Mouse (Mus musculus) embryonic facial prominence, embryonic 12.5 days (tissue): ENCODE measurements around the gene Rps6ka4. TPM values are rescaled to one million over a fixed set of nuclear protein-coding genes. Genes with fewer than 3 reads are reported as not detected.
A peak's percentile ranks its signal among the peaks of the same experiment; 100 is the strongest.

Experiments
- ATAC-seq: fragments of 200-750 bp; cut with Nextera tagmentation; 2 replicates; pipeline ENCODE4 v1.8.0; 2017; ENCODE audit not compliant: insufficient number of reproducible peaks, insufficient read depth, low FRiP score, low TSS enrichment
- H3K27ac ChIP-seq: fragments of 300-500 bp; sonication (generic); 2 replicates; pipeline ENCODE4 v1.5.1; 2016; ENCODE audit warnings: mild to moderate bottlenecking
- H3K27me3 ChIP-seq: fragments of 300-500 bp; sonication (generic); 2 replicates; pipeline ENCODE4 v1.6.1; 2016; ENCODE audit warnings: mild to moderate bottlenecking, moderate library complexity
- H3K36me3 ChIP-seq: fragments of 300-500 bp; sonication (generic); 2 replicates; pipeline ENCODE4 v1.6.1; 2016; ENCODE audit warnings: mild to moderate bottlenecking
- H3K4me1 ChIP-seq: fragments of 300-500 bp; sonication (generic); 2 replicates; pipeline ENCODE4 v1.6.1; 2016
- H3K4me2 ChIP-seq: fragments of 300-500 bp; sonication (generic); replicated peaks from 2 replicates; pipeline ENCODE4 v1.6.1; 2016; ENCODE audit warnings: mild to moderate bottlenecking, moderate library complexity
- H3K4me3 ChIP-seq: fragments of 300-500 bp; sonication (generic); 2 replicates; pipeline ENCODE4 v1.5.1; 2016; ENCODE audit warnings: mild to moderate bottlenecking
- H3K9ac ChIP-seq: fragments of 300-500 bp; sonication (generic); 2 replicates; pipeline ENCODE4 v1.6.1; 2016; ENCODE audit warnings: mild to moderate bottlenecking, moderate library complexity
- H3K9me3 ChIP-seq: fragments of 300-500 bp; sonication (generic); 2 replicates; pipeline ENCODE4 v1.6.1; 2016; ENCODE audit warnings: mild to moderate bottlenecking, moderate library complexity
- WGBS: fragments of 180-500 bp; shearing (Covaris S2); methylation state at CpG from one replicate; pipeline ENCODE4 v1.1.7; 2016; 5-methylcytosine and 5-hydroxymethylcytosine counted together
- microRNA-seq: library from miRNA; unstranded; fragments of <30 nt; microRNA quantifications from one replicate; pipeline ENCODE4, GENCODE M21; 2017
- polyA plus RNA-seq: library from polyadenylated mRNA; unstranded; fragments of >200 nt; fragmentation: Nextera tagmentation; extraction: Ambion mirVana; gene quantifications from 2 replicates; pipeline ENCODE4 v1.2.1, GENCODE M21; 2016

The Rps6ka4 gene
- polyA plus RNA-seq, 1 experiment from 2014 or later, result 19.5 TPM

DNA sequence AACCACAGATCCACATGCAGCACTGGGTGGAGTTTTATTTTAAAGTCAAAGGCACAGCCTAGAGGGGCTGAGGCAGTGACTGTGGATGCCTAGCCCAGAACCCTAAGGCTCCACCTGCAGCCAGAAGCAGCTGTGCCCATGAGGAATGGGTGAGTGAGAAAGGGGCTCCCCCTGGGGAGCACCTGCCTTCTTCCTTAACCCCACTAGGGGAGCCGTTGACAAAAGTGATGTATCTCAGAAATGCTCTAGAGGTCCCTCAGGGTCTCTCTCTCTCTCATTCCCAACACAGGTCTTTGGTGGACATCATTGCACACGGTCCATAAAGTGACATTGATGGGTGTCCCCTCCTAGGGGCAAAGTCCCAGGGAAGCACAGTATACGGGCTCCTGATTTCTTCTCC, 11.4 kb downstream of the Rps6ka4 start:
- ATAC-seq, result no peak
- Histone ChIP-seq H3K4me3 (no peak overlapping the region), H3K27ac (no peak overlapping the region), H3K27me3 (peaks cover 58% of the 10 kb centered on the region), H3K4me1 (peaks cover 18% of the 10 kb centered on the region; the same call in 1 of the 2 replicates), H3K9ac (no peak overlapping the region), H3K4me2 (no peak overlapping the region), H3K9me3 (no peaks in the 10 kb centered on the region), H3K36me3 (no peaks in the 10 kb centered on the region)
- 10% methylated on average over 3 of the region's 3 CpGs for WGBS

GRCm38 (mm10) chr19:6826601-6827000, 13.8 kb downstream of the Rps6ka4 start:
- Histone ChIP-seq H3K4me2 (no peak overlapping the region), H3K9ac (no peak overlapping the region), H3K36me3 (no peaks in the 10 kb centered on the region), H3K4me3 (no peak overlapping the region), H3K27me3 (peaks cover 41% of the 10 kb centered on the region), H3K4me1 (peaks cover 18% of the 10 kb centered on the region; the same call in 1 of the 2 replicates), H3K27ac (no peak overlapping the region), H3K9me3 (no peaks in the 10 kb centered on the region)
- WGBS, result 75% methylated on average over 3 of the region's 3 CpGs
- ATAC-seq, result no peak

GRCm38 (mm10) chr19:6825384-6825783, 15.1 kb downstream of the Rps6ka4 start:
- no peaks in the 10 kb centered on the region for H3K9me3 ChIP-seq
- ATAC-seq, result no peak
- peaks cover 28% of the 10 kb centered on the region for H3K27me3 ChIP-seq
- WGBS, result 85% methylated on average over 6 of the region's 6 CpGs
- no peaks in the 10 kb centered on the region for H3K36me3 ChIP-seq
- no peak overlapping the region for H3K9ac ChIP-seq
- H3K27ac ChIP-seq, result no peak overlapping the region
- H3K4me1 ChIP-seq, result peaks cover 6% of the 10 kb centered on the region; the same call in 1 of the 2 replicates
- H3K4me2 ChIP-seq, result no peak overlapping the region
- no peak overlapping the region for H3K4me3 ChIP-seq

DNA sequence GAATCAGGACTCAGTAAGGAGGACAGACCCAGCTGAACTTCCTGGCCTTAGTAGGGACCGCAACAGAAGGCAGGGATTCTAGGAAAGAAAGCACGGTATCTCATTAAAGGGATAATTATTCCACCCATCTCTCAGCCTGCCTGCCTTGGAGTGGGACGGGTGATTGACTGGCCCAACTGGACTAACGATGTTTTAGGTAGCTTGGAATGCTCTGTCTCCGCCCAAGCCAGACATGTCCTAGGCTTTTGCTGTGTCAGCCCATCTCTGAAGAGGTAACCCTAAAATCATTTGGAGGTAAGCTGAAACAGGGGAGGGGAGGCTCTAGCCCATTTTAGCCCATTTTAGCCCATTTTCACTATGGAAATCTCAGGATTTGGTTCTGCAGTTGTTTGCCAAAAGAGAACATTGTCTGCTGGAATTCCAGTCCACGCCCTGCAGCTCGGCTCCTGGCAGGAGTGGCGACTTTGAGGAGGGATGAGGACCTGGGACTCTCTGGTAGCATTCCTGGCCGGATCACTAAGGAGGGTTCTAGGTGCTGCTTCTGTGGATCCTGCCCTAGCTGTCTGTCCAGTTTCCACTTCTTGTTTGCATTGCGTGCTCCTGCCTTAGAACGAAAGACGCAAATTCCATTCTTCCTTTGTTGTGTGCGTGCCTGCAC, 19.8 kb downstream of the Rps6ka4 start:
- no peak overlapping the region for H3K9ac ChIP-seq
- H3K36me3 ChIP-seq, result no peaks in the 10 kb centered on the region
- ATAC-seq, result no peak
- H3K27me3 ChIP-seq, result no peaks in the 10 kb centered on the region
- no peak overlapping the region for H3K4me2 ChIP-seq
- H3K4me3 ChIP-seq, result no peak overlapping the region
- WGBS, result 81% methylated on average over 13 of the region's 13 CpGs
- no peaks in the 10 kb centered on the region for H3K4me1 ChIP-seq
- H3K9me3 ChIP-seq, result no peaks in the 10 kb centered on the region
- H3K27ac ChIP-seq, result no peak overlapping the region

DNA sequence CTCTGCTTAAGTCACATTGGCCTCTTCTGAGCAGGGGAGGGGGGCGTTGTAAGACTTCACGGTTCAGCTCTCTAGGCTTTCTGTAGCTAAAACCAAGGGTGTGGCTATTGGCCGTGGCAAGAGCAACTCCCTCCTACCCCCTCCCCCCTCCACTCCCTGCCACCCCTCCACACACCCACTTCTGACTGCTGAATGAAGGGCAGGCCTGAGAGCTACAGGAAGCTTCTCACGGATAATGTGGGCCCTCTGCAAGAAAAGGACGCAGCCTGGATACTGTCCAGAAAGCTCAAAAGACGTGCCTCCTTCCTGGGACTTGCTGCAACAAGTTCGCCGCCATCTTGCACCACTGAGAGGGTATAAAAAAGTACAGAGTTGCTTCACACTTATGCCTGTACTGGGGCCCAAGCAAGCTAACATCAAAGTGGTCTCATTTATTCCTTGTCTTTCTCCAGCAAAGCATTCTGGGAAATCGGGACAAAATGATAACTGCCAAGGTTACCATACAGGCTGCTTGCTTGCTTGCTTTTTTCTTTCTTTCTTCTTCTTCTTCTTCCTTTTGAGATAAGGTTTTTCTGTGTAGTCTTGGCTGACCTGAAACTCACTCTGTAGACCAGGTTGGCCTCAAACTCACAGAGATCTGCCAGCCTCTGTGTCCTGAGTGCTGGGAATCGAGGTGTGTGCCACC, 21.2 kb downstream of the Rps6ka4 start:
- Histone ChIP-seq H3K9ac (no peak overlapping the region), H3K4me1 (no peaks in the 10 kb centered on the region), H3K4me3 (no peak overlapping the region), H3K9me3 (no peaks in the 10 kb centered on the region), H3K27me3 (no peaks in the 10 kb centered on the region), H3K36me3 (no peaks in the 10 kb centered on the region), H3K27ac (0 out of 2 replicates have a peak overlapping the region, but pooled peaks have one; percentile 30), H3K4me2 (no peak overlapping the region)
- no peak for ATAC-seq
- 44% methylated on average over 10 of the region's 10 CpGs for WGBS

DNA sequence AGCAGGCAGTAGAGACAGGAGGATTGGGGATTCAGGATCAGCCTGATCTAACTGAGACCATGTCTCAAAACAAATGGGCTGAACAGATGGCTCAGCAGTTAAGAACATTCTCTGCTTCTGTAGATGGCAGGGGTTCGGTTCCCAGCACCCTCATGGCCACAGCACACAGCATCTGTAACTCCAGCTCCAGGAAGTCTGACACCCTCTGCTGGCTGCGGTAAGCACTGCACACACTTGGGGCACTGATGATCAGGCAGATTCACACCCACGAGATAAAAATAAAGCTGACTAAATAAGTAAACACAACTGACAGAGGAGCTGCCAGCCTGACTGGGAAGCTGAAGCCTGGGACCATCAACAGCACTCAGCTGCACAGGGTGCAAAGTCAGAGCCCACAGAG, 25.5 kb downstream of the Rps6ka4 start:
- Histone ChIP-seq H3K9me3 (no peaks in the 10 kb centered on the region), H3K4me2 (no peak overlapping the region), H3K4me1 (no peaks in the 10 kb centered on the region), H3K27ac (no peak overlapping the region), H3K36me3 (no peaks in the 10 kb centered on the region), H3K4me3 (no peak overlapping the region), H3K9ac (no peak overlapping the region), H3K27me3 (no peaks in the 10 kb centered on the region)
- 87% methylated on average over 3 of the region's 3 CpGs for WGBS
- no peak for ATAC-seq

- H3K36me3 ChIP-seq, result no peaks in the 10 kb centered on the region
- no peak overlapping the region for H3K4me3 ChIP-seq
- no peak overlapping the region for H3K9ac ChIP-seq
- ATAC-seq, result no peak
- no peak overlapping the region for H3K27ac ChIP-seq
- H3K27me3 ChIP-seq, result no peaks in the 10 kb centered on the region
- no peaks in the 10 kb centered on the region for H3K4me1 ChIP-seq
- H3K4me2 ChIP-seq, result no peak overlapping the region
- H3K9me3 ChIP-seq, result no peaks in the 10 kb centered on the region
- WGBS, result 32% methylated on average over 4 of the region's 4 CpGs
Observed at GRCm38 (mm10) chr19:6814366-6814765, 26.1 kb downstream of the Rps6ka4 start.

Small RNA genes within 50 kb of the gene (microRNA-seq; reads per million reads assigned to microRNA genes)
- not detected for gene Mir5046

Other genes with a start within 250 kb of the Rps6ka4 start
- gene Ccdc88b, start 17.6 kb upstream of the Rps6ka4 start, polyA plus RNA-seq, result 0.69 and 0.70 TPM in 2 replicates
- gene Trmt112, start 69.1 kb upstream of the Rps6ka4 start, polyA plus RNA-seq, result 142 and 157 TPM in 2 replicates
- gene Prdx5, start 69.5 kb upstream of the Rps6ka4 start, polyA plus RNA-seq, result 192 and 193 TPM in 2 replicates
- gene Esrra, start 81.2 kb upstream of the Rps6ka4 start, polyA plus RNA-seq, result 9.5 and 10.9 TPM in 2 replicates
- gene Catsperz, start 84.7 kb upstream of the Rps6ka4 start, polyA plus RNA-seq, result 1.2 and 1.7 TPM in 2 replicates
- 0.62 and 0.65 TPM in 2 replicates for gene Kcnk4, start 93.9 kb upstream of the Rps6ka4 start, polyA plus RNA-seq
- 75.0 and 77.6 TPM in 2 replicates for gene Bad, start 101.2 kb upstream of the Rps6ka4 start, polyA plus RNA-seq
- 28.4 and 32.7 TPM in 2 replicates for gene Gpr137, start 101.8 kb upstream of the Rps6ka4 start, polyA plus RNA-seq
- 255 and 291 TPM in 2 replicates for gene Ppp1r14b, start 134.3 kb upstream of the Rps6ka4 start, polyA plus RNA-seq
- 47.4 and 48.7 TPM in 2 replicates for gene Plcb3, start 135.8 kb upstream of the Rps6ka4 start, polyA plus RNA-seq
- 76.2 and 77.9 TPM in 2 replicates for gene Fkbp2, start 139.9 kb upstream of the Rps6ka4 start, polyA plus RNA-seq
- gene Vegfb, start 147.0 kb upstream of the Rps6ka4 start, polyA plus RNA-seq, result 53.3 and 57.5 TPM in 2 replicates
- gene Dnajc4, start 151.9 kb upstream of the Rps6ka4 start, polyA plus RNA-seq, result 22.5 and 23.1 TPM in 2 replicates
- 20.5 and 25.0 TPM in 2 replicates for gene Nudt22, start 155.5 kb upstream of the Rps6ka4 start, polyA plus RNA-seq
- 10.8 and 11.7 TPM in 2 replicates for gene Trpt1, start 155.5 kb upstream of the Rps6ka4 start, polyA plus RNA-seq
- gene Fermt3, start 178.8 kb upstream of the Rps6ka4 start, polyA plus RNA-seq, result 6.5 and 7.2 TPM in 2 replicates
- gene Stip1, start 199.3 kb upstream of the Rps6ka4 start, polyA plus RNA-seq, result 273 and 275 TPM in 2 replicates
- gene Macrod1, start 216.2 kb upstream of the Rps6ka4 start, polyA plus RNA-seq, result 11.3 and 12.2 TPM in 2 replicates